Mouse (Mus musculus) left cerebral cortex, adult 11 months (tissue): ENCODE results near the gene Rngtt.
A peak's percentile ranks its signal among the peaks of the same experiment; 100 is the strongest.
"Not testable (repeated sequence)": the region's sequence is repeated elsewhere in the genome, so short reads cannot be mapped to it uniquely, and the experiment has no call there.

Experiments used
- DNase-seq: peaks from one replicate; pipeline ENCODE4 v3.0.0; 2022; ENCODE audit warnings: low spot score

Rngtt gene

DNA sequence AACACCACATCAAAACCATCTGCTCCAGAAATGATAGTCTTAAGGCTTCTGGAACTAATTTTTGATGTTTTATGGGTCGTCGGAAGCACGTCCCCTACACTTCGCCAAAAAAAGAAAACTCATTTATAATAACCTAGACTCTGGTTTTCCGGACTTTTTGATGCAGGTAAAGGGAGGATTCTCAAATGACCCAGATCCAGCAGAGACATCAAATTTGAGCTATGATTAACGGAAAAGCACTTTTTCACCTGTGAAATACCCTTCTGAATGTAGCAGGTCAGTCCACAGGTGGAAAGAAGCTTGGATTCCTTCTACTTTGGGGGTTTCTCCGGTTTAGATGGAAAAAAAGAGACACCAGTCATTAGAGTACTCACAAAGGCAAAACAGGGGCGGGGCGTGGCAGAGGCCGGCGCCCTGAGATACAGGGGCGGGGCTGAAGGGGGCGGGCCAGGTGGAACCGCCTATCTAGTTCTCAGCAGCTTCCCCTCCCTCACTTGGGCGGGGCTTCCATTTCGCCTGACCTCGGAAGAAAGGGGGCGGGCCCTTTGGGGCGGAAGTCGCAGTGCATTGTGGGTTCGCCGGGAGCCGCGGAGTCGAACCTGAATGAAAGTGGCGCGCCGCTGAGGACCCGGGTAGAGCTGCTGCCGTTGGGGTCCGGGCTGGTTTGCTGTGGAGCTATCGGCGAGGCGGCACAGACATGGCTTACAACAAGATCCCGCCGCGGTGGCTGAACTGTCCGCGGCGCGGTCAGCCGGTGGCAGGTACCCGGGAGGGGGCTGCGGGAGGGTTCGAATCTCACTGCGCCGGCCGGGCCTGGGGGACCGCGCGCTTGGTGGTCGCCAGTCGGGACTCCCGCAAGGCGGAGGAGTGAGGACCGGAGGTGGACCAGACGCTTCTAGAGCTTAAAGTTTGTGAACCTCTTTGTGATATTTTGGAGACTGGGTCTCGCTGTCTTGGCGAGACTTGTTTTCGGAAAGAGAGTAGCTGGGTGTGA, at the start of gene Rngtt:
Gene Rngtt, plus strand, starts transcription at position 548 of the 994 bp plus-strand sequence.
- peak; percentile 91 for DNase-seq

DNA sequence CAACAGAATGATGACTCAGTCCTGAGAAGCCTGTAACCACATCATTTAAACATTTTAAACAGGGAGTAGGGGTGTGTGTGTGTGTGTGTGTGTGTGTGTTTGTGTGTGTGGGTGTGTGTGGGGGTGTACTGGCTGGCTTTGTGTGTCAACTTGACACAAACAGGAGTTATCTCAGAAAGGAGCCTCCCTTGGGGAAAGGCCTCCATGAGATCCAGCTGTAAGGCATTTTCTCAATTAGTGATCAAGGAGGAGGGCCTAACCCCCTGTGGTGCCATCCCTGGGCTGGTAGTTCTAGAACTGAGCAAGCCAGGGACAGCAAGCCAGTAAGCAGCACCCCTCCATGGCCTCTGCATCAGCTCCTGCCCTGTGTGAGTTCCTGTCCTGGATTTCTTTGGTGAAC, 49.8 kb upstream of the Rngtt start:
- no peak for DNase-seq

DNA sequence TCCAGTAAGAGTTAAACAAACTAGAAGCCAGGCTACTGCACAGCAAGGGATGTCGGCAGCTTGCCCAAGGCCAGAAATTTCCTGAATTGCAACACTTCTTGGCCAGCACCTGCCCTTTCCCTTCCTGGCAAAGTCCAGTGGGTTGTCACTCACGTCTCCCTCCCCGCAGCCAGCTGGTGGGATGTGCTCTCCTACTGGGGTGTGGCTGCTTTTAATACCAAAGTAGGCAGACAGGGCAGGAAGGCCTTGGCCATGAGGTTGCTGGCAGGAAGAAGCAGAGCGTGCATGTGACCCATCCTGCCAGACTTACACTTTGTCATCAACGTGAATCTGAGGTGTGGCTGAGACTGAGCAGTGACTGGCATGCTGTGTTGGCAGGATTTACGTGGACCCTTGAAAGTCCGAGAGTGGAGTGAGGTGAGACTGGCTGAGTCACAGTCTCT, 48.8 kb upstream of the Rngtt start:
- DNase-seq: no peak

DNA sequence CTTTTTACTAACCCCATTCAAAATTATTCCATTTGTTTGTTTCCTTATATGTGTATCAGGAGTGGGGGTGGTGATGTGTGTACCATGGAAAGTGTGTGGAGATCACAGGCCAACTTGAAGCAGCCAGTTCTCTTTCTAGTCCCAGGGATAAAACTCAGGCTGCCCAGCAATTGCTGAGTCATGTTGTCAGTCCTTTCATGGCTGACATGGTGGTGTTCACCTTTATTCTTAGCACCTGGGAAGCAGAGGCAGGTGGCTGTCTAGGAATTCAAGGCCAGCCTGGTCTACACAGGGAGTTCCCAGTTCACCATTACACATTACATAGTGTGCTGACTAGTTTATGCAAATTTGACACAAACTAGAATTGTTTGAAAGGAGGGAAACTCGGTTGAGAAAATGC, 47.2 kb upstream of the Rngtt start:
- DNase-seq: no peak

DNA sequence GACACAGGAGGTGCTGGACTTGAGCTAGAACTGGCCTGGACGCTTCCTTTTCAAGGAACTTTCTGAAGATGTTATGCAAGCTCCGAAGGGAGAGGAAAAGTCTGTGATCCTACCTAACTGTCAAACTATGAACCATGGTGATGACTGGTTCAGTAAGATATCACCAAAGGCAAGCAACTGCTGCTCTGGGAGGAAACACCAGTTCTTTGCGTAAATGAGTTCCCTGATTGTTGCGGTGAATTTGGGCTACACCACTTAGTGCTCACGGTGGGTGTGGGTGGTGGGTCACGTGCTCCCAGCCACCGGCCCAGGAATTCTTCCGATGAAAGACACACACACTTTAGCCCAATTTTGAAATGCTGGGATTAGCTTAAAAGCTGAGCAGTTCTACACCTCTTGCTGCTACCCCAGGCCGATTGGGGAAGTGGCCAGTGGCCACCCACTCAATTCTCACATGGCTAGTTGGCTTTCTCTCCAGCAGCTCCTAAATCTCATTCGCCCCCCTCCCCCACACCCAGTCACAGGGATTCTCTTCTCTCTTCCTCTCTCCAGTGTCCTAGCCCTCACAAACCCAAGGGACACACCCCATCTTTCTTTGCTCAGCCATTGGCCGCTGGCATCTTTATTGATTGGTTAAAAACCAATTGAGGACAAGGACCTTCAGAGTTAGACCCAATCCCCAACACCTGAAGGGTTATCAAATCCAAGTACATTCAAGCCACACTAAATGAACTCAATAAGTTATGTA, 45.0 kb upstream of the Rngtt start:
- DNase-seq: no peak

DNA sequence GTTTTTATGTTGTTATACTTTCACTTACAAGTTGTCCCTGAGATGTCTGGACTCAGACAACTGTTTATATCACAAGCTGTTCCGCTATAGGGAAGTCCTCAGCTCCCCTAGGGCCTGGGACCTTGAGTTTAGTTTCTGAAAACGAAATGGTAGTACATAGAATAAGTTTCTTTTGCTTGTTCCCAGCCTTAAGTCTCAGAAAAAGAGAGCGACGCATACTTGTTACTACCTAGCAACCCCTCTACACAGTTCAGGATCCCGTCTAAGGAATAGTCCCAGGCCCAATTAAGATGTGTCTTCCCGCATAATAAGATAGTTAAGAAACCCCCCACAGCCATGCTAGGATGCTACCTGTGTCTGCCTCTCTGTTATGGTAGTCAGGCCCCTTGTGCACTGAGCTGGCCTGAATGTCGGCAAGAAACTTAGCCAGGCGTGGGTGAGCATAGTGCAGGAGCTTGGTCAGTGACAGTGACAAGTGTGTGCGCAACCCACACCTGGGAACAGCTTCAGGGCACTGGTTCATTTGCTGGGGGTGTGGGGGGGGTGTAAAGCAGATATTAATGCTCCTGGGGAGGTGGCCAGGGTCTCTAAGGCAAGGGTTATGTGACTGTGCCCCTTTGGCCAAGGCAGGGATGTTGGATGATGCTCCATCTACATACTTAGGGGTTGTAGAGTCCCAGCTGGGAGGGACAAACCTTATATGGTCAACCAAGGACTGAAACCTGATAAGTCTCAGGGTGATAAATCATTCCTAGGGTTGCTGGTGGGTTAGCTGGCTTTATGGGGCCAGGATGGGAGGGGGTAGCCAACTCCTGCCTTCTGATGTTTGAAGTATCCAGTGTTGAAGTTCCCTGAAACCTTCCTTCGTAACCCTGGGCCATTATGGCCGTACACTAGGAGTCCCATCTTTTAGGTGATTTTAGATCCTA, 39.5 kb upstream of the Rngtt start:
- no peak for DNase-seq

DNA sequence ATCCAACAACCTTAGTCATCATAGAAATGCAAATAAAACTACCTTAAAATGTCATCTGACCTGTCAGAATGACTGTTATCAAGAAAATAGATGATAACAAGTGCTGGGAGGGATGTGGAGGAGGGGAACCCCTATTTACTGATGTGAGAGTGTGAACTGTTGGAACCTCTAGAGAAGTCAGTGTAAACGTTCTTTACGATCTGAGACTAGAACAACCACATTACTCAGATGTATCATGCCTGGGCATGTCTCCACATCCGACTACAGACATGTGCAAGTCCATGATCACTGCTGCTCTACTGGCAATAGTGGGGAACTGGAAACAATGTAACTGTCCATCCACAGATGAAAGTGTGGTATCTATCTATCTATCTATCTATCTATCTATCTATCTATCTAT, 36.7 kb upstream of the Rngtt start:
- DNase-seq: no peak

DNA sequence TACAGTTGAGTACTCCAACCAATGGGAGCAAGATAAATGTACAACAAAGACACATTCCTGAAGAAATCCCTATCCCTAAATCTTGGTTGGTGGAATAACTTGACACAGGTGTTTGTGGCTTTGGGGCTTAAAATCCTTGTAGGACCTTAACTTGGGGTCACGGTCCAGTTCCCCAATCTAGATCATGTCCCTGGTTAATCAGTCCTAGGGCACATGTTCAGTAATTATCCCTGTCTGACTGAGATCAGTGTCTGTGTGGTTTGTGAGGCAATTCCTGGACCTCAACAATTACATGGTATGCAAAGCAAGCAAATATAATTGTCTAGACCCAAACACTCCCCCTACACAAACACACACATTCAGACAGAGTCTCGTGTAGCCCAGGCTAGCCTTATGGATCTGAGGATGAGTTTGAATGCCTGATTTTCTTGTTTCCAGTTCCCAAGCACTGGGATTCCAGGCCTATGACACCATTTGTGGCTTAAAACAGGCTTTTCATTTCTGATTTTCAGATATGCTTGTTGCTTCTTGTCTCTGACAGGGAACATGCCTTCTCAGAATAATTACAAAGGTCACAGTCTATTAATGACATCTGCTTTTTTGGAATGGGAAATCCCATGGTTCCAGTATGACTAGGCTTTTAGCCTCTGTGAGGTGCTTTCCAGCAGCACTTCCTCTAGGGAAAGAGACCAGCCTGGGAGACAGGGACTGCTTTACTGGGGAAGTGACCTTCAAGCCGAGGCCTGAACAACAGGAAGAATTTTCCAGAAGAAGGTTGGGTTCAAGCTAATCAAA, 28.0 kb upstream of the Rngtt start:
- DNase-seq: no peak

DNA sequence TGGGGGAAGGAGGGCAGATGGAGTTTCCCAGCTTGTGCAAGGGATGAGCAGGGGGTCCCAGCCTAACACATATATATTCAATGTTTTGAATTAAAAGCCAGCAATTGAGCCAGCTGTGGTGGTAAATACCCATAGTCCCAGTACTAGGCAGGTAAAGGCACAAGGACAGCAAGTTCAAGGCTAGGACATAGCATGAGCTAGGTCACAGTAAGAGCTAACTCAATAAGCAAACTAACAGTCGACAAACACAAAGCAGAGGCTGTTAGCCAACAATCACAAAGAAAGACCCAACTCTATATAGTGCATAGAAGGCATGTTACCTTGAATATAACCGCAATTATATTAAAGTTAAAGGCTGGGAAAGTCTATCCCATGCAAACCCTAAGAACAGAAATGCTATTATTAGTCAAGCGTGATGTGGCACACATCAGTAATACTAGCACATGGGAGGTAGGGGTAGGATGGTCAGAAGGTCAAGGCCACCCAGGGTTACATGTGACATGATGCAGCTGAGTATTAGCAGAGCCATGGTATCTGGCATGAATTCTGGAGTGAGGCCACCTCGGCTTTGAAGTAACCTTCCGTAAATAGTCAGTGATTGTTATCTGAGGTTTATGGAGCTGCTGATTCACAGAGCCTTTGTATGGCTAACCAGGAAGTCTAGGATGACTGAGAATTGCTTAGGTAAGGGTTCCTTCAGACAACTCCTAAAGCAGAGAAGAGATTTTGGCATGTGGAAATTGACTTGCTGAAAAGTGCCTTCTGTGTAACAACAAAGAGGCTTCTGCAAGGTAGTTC, 25.8 kb upstream of the Rngtt start:
- no peak for DNase-seq

DNA sequence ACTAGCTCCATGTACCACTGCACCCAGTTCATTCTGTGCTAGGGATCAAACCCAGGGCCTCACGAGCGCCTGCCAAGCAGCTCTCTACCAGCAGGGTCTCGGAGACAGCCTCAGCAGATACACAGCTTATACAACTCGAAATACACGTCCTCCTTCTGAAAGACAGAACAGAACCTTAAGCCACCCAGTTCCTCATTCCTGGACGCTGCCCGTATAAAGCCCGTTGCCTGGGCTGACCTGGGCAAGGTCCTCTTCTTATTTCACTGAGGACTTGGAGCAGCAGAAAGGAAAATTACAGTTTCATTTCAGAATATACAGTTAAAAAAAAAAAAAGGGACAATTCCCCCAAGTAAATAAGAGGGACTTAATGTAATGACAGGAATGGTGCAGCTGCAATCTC, 24.7 kb upstream of the Rngtt start:
- DNase-seq: no peak

DNA sequence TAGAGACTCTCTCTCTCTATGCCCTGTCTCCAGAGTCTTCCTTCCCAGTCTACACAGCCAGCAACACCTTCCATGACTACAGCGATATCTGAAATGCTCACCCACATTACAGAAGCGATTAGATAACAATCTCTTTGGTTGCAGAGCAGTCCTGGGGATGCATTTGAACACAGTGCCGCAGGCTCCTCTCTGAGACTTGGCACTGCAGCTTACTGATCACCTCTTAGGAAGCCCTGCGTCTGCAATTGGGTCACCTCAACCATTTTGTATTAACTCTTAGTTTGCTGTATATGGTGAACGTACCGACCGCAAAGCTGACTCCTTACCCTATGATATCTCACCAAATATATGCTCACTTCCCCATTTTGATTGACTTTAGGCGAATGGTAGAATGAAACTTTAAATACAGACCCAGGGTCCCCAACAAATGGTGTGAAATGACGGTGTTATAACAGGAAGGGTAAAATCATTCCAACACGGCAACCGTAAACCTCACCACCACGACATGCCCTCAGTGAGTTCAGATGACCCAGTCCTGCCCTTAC, 20.9 kb upstream of the Rngtt start:
- DNase-seq: no peak

DNA sequence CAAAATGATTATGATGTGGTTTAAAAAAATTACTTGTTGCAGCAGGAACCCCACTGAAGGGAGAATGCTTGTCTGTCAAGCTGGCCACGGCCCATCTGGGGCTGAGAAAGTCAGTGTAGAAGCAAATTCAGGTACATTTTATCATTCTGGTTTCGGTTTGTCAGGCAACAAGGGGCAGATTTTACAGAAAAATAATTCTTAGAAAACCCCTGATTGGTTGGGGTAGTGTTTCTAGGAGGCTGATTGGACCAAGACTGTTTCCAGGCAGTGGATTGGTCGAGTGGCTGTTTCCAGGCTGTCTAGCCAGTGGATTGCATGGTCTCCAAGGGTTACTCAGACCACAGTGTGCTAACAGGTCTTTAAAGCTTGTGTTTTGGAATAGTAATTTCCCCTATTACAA, 20.1 kb upstream of the Rngtt start, which contains the start of gene Pnrc1:
Gene Pnrc1, minus strand, starts transcription at position 162 of the 400 bp plus-strand sequence.
- no peak for DNase-seq

DNA sequence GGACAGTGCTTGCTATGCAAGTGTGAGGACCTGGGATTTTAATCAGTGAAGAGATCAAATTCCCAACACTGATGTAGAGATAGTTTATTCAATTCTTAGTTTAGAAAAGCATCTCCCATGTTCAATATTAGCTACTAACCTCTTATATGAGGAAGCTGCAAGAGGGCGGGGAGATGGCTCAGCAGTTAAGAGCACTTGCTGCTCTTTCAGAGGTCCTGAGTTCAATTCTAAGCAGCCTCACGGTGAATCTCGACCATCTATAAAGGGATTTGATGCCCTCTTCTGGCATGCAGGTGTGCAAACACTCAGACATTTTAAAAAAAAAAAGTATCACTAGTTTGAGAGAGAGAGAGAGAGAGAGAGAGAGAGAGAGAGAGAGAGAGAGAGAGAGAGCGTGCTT, 19.2 kb upstream of the Rngtt start:
- no peak for DNase-seq

DNA sequence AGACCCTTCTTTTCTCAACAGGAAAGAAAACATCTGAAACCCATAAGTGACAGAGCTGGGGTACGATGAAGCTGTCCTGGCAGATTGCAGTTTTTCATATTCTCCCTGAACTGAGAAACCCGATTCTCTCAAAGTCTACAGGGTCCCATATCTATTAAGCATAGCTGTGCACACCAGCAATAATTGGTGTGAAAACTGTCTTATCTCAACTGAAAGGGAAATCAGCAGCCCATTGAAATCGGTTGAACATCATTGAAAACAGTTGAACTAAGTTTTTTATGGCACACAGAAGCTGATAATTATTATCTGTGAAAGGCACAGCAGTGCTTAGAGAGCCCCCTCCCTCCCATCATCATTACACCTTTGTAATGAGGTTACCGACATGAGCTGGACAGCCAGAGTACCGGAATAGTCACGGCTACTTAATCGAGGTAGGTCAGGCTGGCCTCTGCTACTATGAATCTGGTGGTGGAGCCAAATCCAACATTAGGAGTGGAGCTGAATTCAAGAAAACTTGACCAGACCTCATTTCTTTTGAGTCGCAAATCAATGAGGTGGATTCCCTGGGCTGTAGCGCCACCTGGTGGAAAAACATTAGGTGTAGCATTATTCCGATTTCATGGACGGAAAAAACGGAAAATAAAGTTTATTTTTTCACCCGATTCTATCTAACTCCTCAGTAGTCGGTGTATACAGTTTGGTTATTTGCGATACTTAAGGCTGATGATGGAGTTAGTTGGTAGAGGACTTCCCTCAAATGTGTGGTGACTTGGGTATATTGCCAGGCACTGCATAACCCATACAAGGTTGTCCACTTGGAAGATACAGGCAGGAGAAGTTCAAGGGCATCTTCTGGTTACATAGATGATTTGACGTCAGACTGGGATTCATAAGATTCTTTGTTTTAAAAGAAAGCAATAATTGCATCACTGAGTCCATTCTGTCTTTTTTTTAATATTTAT, 17.4 kb upstream of the Rngtt start:
- no peak for DNase-seq

DNA sequence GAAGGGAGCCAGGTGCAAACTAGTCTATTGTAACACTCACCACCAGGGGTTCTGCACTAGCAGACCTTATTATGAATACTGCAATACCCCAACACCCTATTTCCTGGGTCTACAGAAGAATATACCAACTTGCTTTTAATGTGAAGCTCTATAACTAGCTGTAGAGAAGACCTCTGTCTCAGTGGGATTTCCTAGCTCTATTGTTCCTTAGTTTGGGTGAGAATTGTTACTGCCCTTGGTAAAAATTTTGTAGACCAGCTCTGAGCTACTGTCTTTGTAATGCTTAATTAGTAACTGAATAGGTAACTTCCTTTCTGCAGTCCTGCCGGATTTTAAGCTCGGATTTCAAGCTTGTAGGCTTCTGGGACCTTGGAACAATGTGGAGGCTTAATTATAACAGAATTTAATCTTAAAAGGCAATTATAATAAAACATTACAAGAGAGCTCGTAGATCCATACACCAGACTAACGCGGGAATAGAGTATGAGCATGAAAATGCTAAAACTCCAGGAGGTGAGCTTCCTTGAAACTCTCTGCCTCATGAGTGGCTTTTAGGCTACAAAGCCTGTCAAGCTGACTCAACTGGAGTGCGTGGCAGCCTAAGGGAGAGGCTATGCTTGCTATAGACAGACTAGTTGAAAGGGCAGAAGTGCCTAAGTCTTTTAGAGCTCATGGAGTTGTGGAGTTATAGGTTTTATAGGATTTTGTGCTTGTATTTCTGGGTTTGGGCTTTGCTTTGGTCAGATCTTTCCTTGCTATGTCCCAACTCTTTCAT, 9.0 kb upstream of the Rngtt start:
- not testable (repeated sequence) for DNase-seq

DNA sequence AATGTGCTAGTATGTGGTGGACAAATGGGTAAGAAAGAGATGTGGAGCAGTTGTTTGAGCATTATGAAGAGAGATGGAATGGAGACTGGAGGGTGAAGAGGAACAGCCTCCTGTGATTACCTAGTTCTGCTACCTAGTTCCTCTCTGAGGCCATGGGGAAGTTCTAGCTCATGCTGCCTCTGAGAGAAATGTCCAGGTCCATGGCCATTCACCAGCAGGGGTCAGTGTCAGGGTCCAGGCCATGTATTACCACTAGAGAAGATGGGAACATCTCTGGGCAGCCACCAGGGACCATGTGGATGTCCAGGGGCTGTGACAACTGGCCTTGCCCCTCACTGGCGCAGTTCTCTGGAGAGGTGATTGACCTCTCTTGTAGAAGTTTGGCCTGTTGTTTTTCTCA, 7.1 kb upstream of the Rngtt start:
- no peak for DNase-seq

DNA sequence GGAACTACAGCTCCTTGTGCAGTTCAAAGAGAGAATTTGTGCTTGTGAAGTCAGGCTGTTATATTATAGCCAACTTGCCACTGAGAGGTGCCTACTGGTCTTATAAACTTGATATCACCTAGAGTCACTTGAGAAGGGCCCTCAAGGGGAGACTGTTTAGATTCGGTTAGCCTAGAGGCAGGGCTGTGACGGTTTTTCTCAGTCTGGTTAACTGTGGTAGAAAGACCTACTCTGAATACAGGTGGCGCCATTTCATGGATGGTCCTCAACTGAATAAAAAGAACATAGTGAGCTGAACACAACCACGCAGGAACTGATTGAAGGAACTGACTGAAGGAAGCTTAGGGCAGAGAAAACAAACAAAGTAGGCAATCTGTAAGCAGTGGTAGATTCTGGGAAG, 3.0 kb upstream of the Rngtt start:
- DNase-seq: no peak

DNA sequence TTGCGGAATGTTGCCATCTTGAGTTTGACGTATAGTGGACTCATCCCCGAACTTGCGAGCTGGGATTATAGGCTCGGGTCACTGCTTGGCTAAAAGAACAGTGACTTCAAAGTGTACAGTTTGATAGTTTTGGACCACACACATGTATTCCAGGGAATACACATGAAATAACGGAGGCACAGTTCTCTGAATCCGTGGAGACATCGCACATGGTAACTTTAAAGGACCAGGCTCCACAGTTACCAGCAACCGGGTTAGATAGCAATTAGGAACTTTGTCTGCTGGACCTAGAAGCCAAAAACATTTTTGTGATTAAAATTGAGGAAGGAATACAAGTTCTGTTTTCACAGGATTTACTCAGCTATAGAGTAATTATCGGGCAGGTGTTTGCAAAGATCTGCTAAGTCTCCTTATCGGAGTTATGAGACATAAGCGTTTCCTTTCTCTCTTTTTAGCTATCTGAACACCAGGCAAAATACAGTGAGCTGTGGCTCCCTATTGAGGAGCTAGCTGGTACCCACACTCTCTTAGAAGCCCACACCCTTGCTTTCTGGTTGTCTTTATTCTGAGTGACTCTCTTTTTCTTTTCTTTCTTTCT, 828 bp downstream of the Rngtt start:
- no peak for DNase-seq
